Mouse (Mus musculus) bone marrow, adult 2 months (tissue): Measurements from ENCODE around the gene Ipo8.

Experiments used
- CTCF ChIP-seq: fragments of 200-500 bp; IDR thresholded peaks from 2 replicates; pipeline ENCODE4 v1.5.1; 2011; ENCODE audit warnings: low read length, control low read depth; ENCODE audit not compliant: control insufficient read depth, insufficient read depth
- POLR2A ChIP-seq: fragments of 200-500 bp; IDR thresholded peaks from 2 replicates; pipeline ENCODE4 v1.6.1; 2011; ENCODE audit warnings: low read depth, mild to moderate bottlenecking, control low read depth, low read length, borderline replicate concordance; ENCODE audit not compliant: control insufficient read depth

DNA sequence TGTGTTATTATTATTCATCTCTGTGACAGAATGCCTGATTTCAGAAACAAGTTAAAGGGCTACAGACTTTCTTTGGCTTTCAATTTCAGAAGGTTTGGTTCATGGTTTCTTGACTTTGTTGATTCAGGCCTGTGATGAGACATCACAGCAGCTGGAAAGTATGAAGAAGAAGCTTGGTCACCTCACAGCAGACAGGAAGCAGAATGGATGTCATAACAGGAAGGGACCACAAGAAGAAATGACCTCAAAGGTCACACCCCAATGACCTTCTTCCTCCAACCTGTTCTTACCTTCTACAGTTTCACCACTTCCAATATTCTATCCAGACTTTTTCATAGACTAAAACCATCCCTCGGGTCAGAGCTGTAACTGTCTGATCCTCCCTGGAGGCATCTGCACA is 94.9 kb downstream of the Ipo8 start:
- TF ChIP-seq CTCF (no peak), POLR2A (no peak)
